Mouse (Mus musculus): ENCODE results near the gene 4930522H14Rik. TPM values are rescaled to one million over a fixed set of nuclear protein-coding genes. Genes with fewer than 3 reads are reported as not detected.

The 4930522H14Rik gene
- not detected in 3 replicates for total RNA-seq (2017)

DNA sequence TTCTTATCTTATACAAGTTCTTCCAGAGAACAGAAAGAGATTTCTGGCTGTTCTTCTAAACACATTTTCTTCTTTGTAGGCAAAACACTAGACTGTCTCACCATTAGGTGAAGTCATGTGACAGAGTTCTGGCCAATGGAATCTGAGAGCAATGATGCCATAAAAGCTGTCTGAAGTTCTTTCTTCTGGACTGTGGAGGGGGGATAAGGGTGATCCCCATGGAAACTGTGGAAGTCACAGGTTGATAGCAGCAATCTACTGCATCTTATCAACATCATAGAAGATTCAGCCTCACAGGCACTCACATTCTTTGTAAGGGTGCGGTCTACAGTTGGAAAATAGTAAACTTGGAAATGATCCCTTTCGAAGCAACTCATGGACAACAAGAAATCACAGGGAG, at the start of gene 4930522H14Rik:
4930522H14Rik (minus strand) TSS at position 187 of the 400 bp plus-strand sequence.
- no peak for ATAC-seq (replicated peaks; ENCODE audit: insufficient number of reproducible peaks, low FRiP score, low TSS enrichment, poor library complexity, severe bottlenecking)

DNA sequence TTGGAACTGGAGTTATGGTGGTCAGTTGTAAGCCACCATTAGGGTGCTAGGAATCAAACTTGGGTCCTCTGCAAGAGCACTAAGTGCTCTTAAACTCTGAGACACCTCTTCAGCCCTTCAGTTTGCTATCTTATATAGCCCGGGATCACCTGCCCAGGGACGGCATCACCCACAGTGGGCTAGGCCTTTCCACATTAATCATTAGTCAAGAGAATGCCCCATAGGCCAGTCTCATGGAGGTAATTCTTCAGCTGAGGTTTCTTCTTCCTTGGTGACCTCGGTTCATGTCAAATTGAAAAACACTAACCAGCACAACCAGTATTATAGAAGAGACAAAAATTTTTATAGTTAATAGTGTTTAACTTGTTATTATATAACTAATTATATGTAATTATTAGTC, 47.3 kb upstream of the 4930522H14Rik start:
- ATAC-seq (replicated peaks; ENCODE audit: insufficient number of reproducible peaks, low FRiP score, low TSS enrichment, poor library complexity, severe bottlenecking), result no peak

DNA sequence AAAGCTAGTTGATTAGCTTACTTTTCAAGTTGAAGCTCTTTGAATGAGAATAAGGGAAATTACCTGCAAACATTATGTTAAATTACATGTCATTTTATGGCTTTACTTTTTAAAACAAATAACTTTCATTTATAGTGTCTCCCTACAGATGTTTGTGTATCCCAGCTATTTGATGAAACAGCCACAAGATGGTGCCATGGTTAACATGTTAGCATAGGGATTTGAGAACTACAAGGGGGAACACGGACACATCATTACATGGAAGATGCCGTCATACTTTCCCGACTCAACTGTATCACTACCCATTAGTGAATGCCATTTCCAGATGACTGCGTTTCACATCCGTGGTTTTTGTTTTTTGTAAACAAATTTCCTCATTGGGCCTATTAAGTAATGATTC, 45.8 kb upstream of the 4930522H14Rik start:
- ATAC-seq (replicated peaks; ENCODE audit: insufficient number of reproducible peaks, low FRiP score, low TSS enrichment, poor library complexity, severe bottlenecking), result no peak

DNA sequence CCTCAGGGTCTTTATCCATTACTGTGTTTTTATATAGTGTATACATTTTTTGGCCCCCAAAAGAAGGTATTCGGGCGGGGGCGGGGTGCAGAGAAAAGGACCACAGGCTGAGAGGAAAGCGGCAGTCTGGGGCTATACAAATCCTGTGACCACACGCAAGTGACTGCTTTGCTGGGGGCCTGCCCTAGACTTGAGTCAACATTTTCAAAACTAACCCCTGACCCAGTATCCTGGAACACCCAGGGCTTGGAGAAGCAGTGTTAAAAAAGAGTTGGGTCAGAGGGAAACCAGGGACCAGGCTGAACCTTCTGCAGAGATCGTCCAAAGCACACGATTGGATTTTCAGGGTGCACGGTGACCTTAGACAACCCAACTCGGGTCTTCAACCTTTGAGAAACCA, 43.7 kb upstream of the 4930522H14Rik start:
- no peak for ATAC-seq (replicated peaks; ENCODE audit: insufficient number of reproducible peaks, low FRiP score, low TSS enrichment, poor library complexity, severe bottlenecking)

DNA sequence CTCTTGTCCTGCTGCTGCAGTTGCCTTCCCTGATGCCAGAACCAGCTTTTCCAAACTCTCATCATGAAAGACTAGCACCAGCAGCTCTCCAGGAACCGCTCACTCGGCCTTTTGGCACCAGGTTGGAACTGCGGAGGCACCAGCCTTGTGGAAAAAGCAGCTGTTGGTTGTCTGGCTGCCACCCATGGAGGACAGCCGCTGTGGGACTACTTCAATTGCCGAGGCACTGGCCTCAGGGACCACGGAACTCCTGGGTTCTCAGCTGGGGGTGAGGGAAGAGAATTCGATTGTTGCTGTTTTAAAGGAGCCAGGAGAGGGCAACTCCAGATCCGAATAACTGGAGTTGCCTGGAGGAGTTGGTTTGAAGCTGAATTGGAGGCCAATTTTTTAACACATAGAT, 43.2 kb upstream of the 4930522H14Rik start:
- ATAC-seq (replicated peaks; ENCODE audit: insufficient number of reproducible peaks, low FRiP score, low TSS enrichment, poor library complexity, severe bottlenecking), result no peak

DNA sequence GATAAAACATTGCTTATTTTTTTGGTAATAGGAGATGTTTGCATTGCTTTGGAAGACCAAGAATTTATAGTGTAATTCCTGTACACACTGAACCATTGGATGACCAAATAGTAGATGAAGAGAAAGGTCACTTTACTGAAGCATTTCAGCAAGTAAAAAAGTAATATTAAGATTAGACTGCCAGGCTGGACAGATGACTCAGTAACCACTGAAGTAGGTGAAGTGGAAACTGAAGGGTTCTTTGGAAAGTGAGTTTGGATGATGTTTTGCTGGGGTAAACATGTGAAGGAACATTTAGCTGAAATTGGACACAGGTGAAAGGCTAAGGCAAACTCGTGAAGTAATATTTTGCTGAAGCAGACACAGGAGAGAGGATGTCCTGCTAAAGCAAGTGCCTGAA, 41.5 kb upstream of the 4930522H14Rik start:
- ATAC-seq (replicated peaks; ENCODE audit: insufficient number of reproducible peaks, low FRiP score, low TSS enrichment, poor library complexity, severe bottlenecking), result no peak

DNA sequence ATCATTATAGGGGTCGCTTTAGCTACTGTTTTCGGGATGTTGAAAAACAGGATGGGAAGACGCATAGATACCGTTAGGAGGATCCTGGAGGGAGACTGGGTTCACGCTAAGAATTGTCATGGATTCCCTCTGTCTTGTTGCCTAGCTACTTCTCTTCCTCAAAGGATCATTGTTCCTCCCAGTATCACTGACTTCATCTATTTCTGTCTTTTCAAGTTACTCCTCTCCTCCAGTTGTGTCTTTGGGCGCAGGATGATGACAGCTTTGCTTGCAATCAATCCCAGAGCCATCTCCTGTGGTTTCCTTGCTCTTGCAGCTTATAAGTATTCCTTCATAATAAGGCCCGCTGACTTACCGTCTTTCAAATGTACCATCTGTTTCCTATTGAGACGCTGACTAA, 38.3 kb upstream of the 4930522H14Rik start:
- ATAC-seq (replicated peaks; ENCODE audit: insufficient number of reproducible peaks, low FRiP score, low TSS enrichment, poor library complexity, severe bottlenecking), result no peak

DNA sequence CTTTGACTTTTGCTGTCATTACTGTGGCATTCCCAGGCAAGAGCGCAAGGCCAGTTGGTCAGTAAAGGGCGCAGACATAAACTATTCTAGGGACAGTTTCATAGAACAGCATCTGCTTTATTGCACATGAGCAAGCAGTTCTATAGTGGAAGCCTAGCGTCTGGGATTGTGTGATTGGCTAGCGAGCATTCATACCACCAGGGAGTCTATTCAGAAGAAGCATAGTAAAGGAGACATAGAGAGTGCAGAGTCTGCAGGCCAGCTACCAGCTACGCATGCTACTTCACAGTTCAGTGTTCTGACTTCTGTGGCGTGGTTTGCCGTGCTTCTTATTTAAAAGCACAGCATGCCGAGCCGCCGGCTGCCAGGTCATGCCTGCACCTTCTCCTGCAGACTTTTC, 37.9 kb upstream of the 4930522H14Rik start:
- ATAC-seq (replicated peaks; ENCODE audit: insufficient number of reproducible peaks, low FRiP score, low TSS enrichment, poor library complexity, severe bottlenecking), result no peak

DNA sequence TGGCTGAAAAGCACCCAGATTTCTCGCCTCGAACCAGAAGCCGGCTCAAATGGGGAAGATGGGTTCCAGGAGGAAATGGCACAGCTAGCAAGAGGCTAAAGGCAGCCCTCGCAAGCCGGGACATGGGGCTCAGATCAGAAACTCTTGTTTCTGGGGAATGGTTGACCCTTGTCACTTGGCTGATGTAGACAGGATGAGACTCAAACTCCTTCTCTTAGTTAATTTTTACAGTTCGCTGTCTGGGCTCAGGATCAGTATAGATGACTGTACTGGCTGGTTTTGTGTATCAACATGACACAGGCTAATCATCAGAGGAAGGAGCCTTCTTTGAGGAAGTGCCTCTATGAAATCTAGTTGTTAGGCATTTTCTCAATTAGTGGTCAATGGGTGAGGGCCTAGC, 33.6 kb upstream of the 4930522H14Rik start:
- ATAC-seq (replicated peaks; ENCODE audit: insufficient number of reproducible peaks, low FRiP score, low TSS enrichment, poor library complexity, severe bottlenecking), result no peak

DNA sequence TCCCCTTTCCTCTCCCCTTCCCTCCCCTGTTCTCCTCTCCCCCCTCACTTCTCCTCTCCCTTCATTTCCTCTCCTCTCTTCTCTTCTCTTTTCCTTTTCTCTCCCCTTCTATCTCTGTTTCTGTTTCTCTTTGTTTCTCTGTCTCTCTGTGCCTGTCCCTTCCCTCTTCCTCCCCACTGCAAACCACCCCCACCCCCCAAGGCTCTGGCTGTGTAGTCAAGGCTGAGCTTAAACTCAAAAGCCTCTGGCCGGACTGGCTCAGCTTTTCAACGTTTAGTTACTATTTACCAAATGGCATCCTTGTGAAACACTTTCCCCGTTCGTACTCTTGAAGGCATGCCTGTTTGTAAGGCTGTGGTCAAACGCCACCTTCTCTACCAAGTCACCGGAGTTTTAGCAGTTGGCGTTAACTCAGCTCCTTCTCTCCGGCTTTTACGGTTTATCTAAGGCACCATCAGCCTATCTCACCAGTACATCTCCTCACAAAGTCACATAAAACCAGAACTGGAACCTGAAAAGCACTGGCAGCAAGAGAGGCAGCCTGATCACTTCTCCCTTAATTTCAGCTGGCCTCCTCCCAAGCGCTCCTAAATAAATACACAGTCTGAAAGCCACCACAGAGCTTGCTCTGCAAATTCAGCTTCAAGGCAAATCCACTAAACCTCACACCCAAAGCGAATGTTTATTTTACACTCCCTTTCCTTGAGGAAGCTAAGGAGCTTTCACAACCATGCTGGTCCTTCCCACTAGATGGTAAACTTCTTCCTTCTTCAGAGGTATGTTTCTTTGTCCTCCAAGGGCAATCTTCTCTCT, 19.4 kb upstream of the 4930522H14Rik start:
- no peak for ATAC-seq (replicated peaks; ENCODE audit: insufficient number of reproducible peaks, low FRiP score, low TSS enrichment, poor library complexity, severe bottlenecking)

DNA sequence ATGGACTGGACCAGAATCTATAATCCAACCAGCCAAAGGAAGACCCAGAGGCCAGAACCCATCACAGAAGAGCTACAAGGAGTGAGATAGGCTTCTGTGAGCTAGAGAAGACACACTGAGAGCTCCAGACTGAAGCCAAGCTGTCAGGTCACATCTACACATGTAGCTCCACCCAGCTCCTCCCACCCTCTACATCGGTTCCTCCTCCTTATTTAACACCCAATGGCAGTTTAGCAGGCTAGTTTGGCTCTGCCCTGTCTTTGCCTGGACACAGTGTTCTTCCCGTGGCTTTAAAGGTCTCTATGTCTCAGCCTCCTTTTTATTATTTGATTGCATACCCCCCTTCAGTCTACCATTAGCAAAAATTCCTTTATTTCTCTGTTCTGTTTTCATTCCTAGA, 16.2 kb upstream of the 4930522H14Rik start:
- 0 out of 2 replicates have a peak, but pooled peaks have one; percentile 27 for ATAC-seq (replicated peaks; ENCODE audit: insufficient number of reproducible peaks, low FRiP score, low TSS enrichment, poor library complexity, severe bottlenecking)

DNA sequence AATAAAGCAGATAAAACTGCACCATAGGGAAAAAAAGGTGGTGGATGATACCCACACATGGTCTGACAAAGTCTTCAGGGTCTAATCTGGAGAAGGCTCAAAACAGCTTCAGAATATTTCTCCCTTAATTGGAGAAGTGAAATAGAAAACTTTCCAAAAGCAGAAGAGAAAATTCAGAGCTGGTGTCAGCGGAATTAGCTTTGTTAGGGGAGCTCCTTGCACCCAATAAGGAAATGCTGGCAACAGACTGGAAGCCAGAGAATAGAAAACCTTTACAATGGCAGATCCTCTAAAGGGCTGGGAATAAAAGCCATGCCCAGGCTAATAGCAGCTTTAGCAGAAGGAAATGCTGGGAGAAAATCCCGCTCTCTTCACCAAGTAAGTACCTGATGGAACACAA, 15.4 kb upstream of the 4930522H14Rik start:
- no peak for ATAC-seq (replicated peaks; ENCODE audit: insufficient number of reproducible peaks, low FRiP score, low TSS enrichment, poor library complexity, severe bottlenecking)

DNA sequence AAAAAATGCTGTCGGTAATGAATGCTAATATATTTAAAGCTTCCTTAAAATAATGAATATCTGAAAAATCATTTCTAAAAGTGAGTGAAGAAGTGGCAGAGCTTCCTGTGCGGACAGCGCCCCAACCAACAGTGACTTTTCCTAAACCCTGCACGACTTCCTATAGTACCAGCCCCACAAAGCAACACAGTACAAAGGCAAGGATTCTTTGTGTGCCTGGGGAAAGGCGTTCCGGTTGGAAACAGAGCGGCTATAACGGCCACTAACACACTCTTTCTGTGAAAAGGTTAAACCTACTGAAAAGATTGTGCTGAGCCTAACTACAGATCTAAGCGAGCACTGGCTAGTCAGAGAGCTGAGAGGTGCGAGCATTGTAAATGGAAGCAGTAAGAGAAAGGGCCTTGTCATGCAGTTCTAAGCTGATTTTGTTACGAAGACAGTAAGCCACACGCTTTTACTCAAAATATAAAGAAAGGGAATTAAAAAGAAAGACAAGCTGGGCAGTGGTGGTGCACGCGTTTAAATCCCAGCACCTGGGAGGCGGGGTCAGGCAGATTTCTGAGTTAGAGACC, 766 bp downstream of the 4930522H14Rik start:
- no peak for ATAC-seq (replicated peaks; ENCODE audit: insufficient number of reproducible peaks, low FRiP score, low TSS enrichment, poor library complexity, severe bottlenecking)

DNA sequence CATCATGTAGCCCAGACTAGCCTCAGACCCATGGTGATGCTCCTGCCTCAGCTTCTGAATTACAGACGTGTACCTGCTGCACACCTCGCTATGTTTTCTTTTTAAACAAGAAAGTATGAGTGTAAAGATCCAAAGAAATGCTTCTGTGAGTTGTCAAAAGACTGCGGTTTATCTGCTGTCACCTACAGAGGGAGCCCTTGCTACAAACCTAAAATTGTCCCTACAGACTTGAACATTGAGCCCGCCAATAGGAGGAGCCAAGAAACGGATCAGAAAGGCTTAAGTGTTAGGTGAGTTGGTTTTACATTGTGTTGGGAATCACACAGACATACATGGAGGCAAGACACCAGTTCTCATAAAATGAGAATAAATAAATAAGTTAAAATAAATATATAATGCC, 26.2 kb downstream of the 4930522H14Rik start:
- peak; percentile 88 for ATAC-seq (replicated peaks; ENCODE audit: insufficient number of reproducible peaks, low FRiP score, low TSS enrichment, poor library complexity, severe bottlenecking)

DNA sequence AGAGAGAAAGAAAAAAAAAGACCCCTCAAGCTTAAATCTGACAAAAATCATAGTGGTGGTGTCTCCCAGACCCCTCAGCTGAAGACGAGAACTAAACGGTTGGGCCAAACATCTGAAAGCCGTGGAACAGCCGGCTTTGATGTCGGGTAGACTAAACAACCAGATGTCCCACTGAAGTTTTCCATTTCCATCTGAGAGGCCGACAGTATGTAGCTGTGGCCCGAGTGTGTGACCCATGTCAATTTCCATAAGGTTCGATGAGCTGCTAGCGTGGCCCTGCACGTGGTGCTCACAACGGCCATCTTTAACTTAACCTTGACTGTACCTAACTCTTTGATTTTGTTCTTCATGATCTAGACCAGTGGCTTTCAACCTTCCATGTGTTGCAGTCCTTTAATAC, 32.6 kb downstream of the 4930522H14Rik start:
- no peak for ATAC-seq (replicated peaks; ENCODE audit: insufficient number of reproducible peaks, low FRiP score, low TSS enrichment, poor library complexity, severe bottlenecking)

DNA sequence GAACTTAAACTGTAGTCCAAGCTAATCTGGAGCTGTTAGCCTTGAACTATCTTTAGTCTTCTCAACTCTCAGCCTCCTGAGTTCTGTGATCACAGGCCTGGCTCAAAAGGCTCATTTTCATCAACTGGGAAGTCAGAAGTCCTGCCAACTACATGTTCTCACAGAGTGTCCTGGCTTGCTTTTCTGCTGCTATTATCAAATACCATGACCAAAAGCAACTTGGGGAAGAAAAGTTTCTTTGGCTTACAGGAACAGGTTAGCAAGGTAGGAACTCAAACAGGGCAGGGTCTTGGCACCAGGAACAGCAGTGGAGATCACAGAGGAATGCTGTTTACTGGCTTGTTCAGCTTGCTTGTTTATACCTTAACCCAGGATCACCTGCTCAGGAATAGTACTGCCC, 37.5 kb downstream of the 4930522H14Rik start:
- ATAC-seq (replicated peaks; ENCODE audit: insufficient number of reproducible peaks, low FRiP score, low TSS enrichment, poor library complexity, severe bottlenecking), result no peak

DNA sequence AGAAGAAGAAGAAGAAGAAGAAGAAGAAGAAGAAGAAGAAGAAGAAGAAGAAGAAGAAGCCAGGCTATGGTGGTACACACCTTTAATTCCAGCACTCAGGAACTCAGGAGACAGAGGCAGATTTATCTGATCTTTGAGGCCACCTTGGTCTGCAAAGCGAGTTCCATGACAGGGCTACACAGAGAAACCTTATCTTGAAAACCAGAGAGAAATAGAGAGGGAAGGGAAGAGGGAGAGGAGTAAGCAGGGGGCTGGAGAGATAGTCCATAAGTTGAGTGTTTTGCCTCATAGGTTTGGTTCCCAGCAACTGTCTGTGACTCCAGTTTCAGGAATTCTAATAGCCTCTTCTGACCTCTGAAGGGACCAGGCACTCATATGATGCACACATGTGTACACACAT, 42.3 kb downstream of the 4930522H14Rik start:
- no peak for ATAC-seq (replicated peaks; ENCODE audit: insufficient number of reproducible peaks, low FRiP score, low TSS enrichment, poor library complexity, severe bottlenecking)

DNA sequence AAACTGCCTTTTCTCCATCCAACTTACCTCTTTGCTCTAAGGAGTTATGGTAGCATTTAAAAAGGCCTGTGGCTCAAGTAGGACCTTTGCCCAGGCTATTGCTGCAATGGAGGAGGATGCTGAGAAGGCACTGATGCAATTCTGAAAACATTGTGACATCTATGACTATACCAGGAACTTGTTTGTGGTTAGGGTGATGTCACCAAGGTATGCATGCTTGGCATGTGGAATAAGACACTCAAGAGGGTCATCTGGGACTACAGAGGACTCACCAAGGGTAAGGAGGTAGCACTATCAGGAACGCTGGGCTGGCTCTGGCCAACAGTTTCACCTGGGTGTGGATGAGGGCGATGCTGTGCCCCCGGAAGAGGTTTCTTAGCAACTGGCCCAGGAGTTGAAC, 46.5 kb downstream of the 4930522H14Rik start, which contains the start of gene Rnf11:
Rnf11 (minus strand) TSS at position 108 of the 400 bp plus-strand sequence.
- ATAC-seq (replicated peaks; ENCODE audit: insufficient number of reproducible peaks, low FRiP score, low TSS enrichment, poor library complexity, severe bottlenecking), result peak; percentile 68

DNA sequence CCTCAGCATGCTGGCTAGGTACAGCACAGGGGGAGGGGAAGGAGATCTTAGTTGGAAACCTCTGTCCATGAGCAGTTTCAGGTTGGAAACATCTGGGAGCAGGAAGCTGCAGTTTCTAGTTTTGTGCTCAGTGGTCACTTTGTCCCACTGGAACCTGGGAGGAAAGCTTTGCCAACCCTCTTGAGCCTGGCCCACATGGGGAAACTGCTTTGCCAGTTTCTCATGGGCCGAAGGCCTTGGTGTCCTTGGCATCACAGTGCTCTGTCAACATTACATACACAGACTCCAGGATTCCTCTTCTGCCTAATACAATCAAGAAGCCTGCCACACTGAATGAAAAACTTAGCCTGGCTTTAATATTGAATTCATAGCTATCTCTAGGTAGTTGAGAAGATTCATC, 48.4 kb downstream of the 4930522H14Rik start:
- no peak for ATAC-seq (replicated peaks; ENCODE audit: insufficient number of reproducible peaks, low FRiP score, low TSS enrichment, poor library complexity, severe bottlenecking)

DNA sequence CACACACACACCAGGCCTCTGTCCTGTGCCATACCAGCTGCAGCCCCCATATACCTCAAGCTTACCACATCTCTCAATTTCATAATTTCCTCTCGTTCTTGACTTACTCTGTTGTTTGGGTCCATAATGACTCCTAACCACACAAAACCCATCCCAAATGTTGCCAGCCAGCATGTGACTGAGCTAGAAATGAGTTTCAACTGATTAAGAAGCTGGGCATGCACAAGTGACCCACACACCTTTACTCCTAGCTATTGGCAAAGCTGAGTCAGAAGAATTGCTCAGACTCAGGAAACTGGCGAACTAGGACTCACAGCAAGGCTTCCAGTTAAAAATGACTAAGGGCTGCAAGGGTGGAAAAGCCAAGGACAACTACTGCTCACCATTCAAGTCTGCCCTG, 49.7 kb downstream of the 4930522H14Rik start:
- no peak for ATAC-seq (replicated peaks; ENCODE audit: insufficient number of reproducible peaks, low FRiP score, low TSS enrichment, poor library complexity, severe bottlenecking)
